Mouse (Mus musculus): ENCODE data around the gene Gm10073. TPM values are rescaled to one million over a fixed set of nuclear protein-coding genes. Genes with fewer than 3 reads are reported as not detected.
A peak's percentile ranks its signal among the peaks of the same experiment; 100 is the strongest.

The Gm10073 gene
- total and polyA plus RNA-seq, 3 experiments = 21.6 to 224 (median 117) TPM

DNA sequence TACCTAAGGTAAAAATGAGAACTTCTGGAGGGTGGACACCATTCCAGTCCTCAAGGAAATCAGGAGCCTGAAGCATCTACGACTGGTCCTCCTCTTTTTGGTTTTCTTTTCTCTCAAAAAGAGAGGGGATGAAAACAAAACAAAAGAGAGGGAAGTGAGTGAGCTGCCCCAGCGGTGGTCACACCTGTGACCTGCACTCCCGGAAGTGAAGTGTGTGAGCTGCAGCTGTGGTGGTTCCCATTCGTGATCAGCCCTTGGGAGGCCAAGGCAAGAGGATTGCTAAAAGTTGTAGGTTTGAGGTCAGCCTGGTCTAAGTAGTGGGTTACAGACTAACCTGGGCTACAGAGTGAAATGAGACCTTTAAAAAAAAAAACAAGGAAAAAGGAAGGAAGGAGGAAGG, 32.9 kb upstream of the Gm10073 start:
- H3K9me3 ChIP-seq (replicated peaks; ENCODE audit: low read length) = peaks cover 9% of the 10 kb centered on the region
- TF ChIP-seq JUND (conservative IDR thresholded peaks at IDR 0.05; ENCODE audit: low read depth, low read length) (no peak), E2F4 (IDR thresholded peaks at IDR 0.05; ENCODE audit: insufficient replicate concordance, low read depth, low read length) (no peak), SIN3A (IDR thresholded peaks at IDR 0.05; ENCODE audit: low read length) (no peak), MAX (IDR thresholded peaks at IDR 0.05; ENCODE audit: low read length) (no peak), BHLHE40 (IDR thresholded peaks at IDR 0.05; ENCODE audit: low read depth, low read length) (peak; percentile 27; the same call in 1 of the 2 replicates), SMC3 (IDR thresholded peaks at IDR 0.05; ENCODE audit: low read depth, low read length) (no peak), NELFE (IDR thresholded peaks at IDR 0.05; ENCODE audit: low read depth, low read length) (no peak), TCF12 (IDR thresholded peaks at IDR 0.05; ENCODE audit: low read depth, low read length) (peak; percentile 28; the same call in 1 of the 2 replicates), ELF1 (IDR thresholded peaks at IDR 0.05; ENCODE audit: low read depth, low read length) (peak; percentile 59; the same call in 1 of the 2 replicates), ETS1 (conservative IDR thresholded peaks at IDR 0.05; ENCODE audit: low read depth, low read length) (no peak), CTCF (conservative IDR thresholded peaks at IDR 0.05 in 1 of 2, IDR thresholded peaks at IDR 0.05 in 1 of 2; ENCODE audit: low read depth in 2 of 2, low read length in 2 of 2) (no peak)
- in situ Hi-C loops (cut with MboI; ENCODE audit: low pct_ligation_motif_present, low pct_unique_long_range_greater_than_20kb, low sequenced_read_pairs) (no loop called here), dilution Hi-C loops (cut with MboI; ENCODE audit: extremely low pct_ligation_motif_present, extremely low pct_unique_long_range_greater_than_20kb, low sequenced_read_pairs) (no loop called here)
- H3K9ac ChIP-seq (ENCODE audit: insufficient read depth, low read depth) = no peak overlapping the region
- DNase-seq (ENCODE audit: extremely low read depth) = peak; percentile 10
- no peak overlapping the region for H3K4me2 ChIP-seq (ENCODE audit: insufficient read depth, low read depth, poor library complexity, severe bottlenecking)
- no peaks in the 10 kb centered on the region for H3K27me3 ChIP-seq (replicated peaks)
- no peak overlapping the region for H3K27ac ChIP-seq (ENCODE audit: insufficient read depth, low read depth)
- peaks cover 0 to 13% of the 10 kb centered on the region in 2 experiments; a peak in 2 of 4 replicates for H3K4me1 ChIP-seq (ENCODE audit: control insufficient read depth in 1 of 2, insufficient read depth in 2 of 2)
- no peaks in the 10 kb centered on the region for H3K36me3 ChIP-seq (replicated peaks in 1 of 2; ENCODE audit: control insufficient read depth in 1 of 2, insufficient read depth in 1 of 2, low read length in 1 of 2)
- H3K4me3 ChIP-seq (replicated peaks in 1 of 3; ENCODE audit: low read depth in 2 of 3, low read length in 2 of 3, poor library complexity in 1 of 3) = no peak overlapping the region
- no peaks in the 10 kb centered on the region for H3K79me2 ChIP-seq (replicated peaks; ENCODE audit: control insufficient read depth, extremely low read depth, insufficient read depth, poor library complexity, severe bottlenecking)

- in situ Hi-C loops (cut with MboI; ENCODE audit: low pct_ligation_motif_present, low pct_unique_long_range_greater_than_20kb, low sequenced_read_pairs) = no loop called here
- peaks cover 9% of the 10 kb centered on the region for H3K9me3 ChIP-seq (replicated peaks; ENCODE audit: low read length)
- H3K27me3 ChIP-seq (replicated peaks) = no peaks in the 10 kb centered on the region
- no peak for DNase-seq (ENCODE audit: extremely low read depth)
- no peak overlapping the region for H3K4me2 ChIP-seq (ENCODE audit: insufficient read depth, low read depth, poor library complexity, severe bottlenecking)
- H3K4me1 ChIP-seq (ENCODE audit: control insufficient read depth in 1 of 2, insufficient read depth in 2 of 2) = peaks cover 0 to 13% of the 10 kb centered on the region in 2 experiments; a peak in 2 of 4 replicates
- dilution Hi-C loops (cut with MboI; ENCODE audit: extremely low pct_ligation_motif_present, extremely low pct_unique_long_range_greater_than_20kb, low sequenced_read_pairs) = no loop called here
- no peaks in the 10 kb centered on the region for H3K79me2 ChIP-seq (replicated peaks; ENCODE audit: control insufficient read depth, extremely low read depth, insufficient read depth, poor library complexity, severe bottlenecking)
- TF ChIP-seq POLR2AphosphoS2 (IDR thresholded peaks at IDR 0.05; ENCODE audit: low read depth, low read length) = no peak
- no peak for TF ChIP-seq ZMIZ1 (IDR thresholded peaks at IDR 0.05; ENCODE audit: low read depth, low read length)
- no peak for TF ChIP-seq SIN3A (IDR thresholded peaks at IDR 0.05; ENCODE audit: low read length)
- TF ChIP-seq ZNF384 (IDR thresholded peaks at IDR 0.05; ENCODE audit: low read depth, low read length) = no peak
- no peak for TF ChIP-seq JUND (conservative IDR thresholded peaks at IDR 0.05; ENCODE audit: low read depth, low read length)
- no peak for TF ChIP-seq ELF1 (IDR thresholded peaks at IDR 0.05; ENCODE audit: low read depth, low read length)
- no peak for TF ChIP-seq ZKSCAN1 (IDR thresholded peaks at IDR 0.05; ENCODE audit: borderline replicate concordance, low read depth, low read length)
- TF ChIP-seq UBTF (IDR thresholded peaks at IDR 0.05; ENCODE audit: low read depth, low read length) = no peak
- no peak for TF ChIP-seq HCFC1 (IDR thresholded peaks at IDR 0.05; ENCODE audit: low read depth, low read length)
- no peak for TF ChIP-seq KAT2A (IDR thresholded peaks at IDR 0.05; ENCODE audit: insufficient replicate concordance, low read length)
- TF ChIP-seq USF1 (IDR thresholded peaks at IDR 0.05; ENCODE audit: low read depth, low read length) = no peak
- TF ChIP-seq PAX5 (IDR thresholded peaks at IDR 0.05; ENCODE audit: low read length) = no peak
- TF ChIP-seq GABPA (IDR thresholded peaks at IDR 0.05; ENCODE audit: insufficient replicate concordance, low read depth, low read length) = no peak
- TF ChIP-seq TCF12 (IDR thresholded peaks at IDR 0.05; ENCODE audit: low read depth, low read length) = no peak
- TF ChIP-seq NRF1 (IDR thresholded peaks at IDR 0.05; ENCODE audit: low read depth, low read length) = no peak
- TF ChIP-seq RCOR1 (conservative IDR thresholded peaks at IDR 0.05; ENCODE audit: low read depth, low read length) = no peak
- TF ChIP-seq POLR2A (IDR thresholded peaks at IDR 0.05; ENCODE audit: low read depth, low read length) = no peak
- TF ChIP-seq EP300 (IDR thresholded peaks at IDR 0.05; ENCODE audit: low read length) = no peak
- no peaks in the 10 kb centered on the region for H3K36me3 ChIP-seq (replicated peaks in 1 of 2; ENCODE audit: control insufficient read depth in 1 of 2, insufficient read depth in 1 of 2, low read length in 1 of 2)
- H3K4me3 ChIP-seq (replicated peaks in 1 of 3; ENCODE audit: low read depth in 2 of 3, low read length in 2 of 3, poor library complexity in 1 of 3) = no peak overlapping the region
- H3K27ac ChIP-seq (ENCODE audit: insufficient read depth, low read depth) = no peak overlapping the region
- no peak overlapping the region for H3K9ac ChIP-seq (ENCODE audit: insufficient read depth, low read depth)
Measured at GRCm38 (mm10) chr8:106605657-106606056, 32.4 kb upstream of the Gm10073 start.
